Mouse (Mus musculus): Measurements from ENCODE around the gene Zbtb20. TPM values are rescaled to one million over a fixed set of nuclear protein-coding genes. Genes with fewer than 3 reads are reported as not detected.
A peak's percentile ranks its signal among the peaks of the same experiment; 100 is the strongest.

Gene Zbtb20
- polyA plus RNA-seq, 2 experiments: 0.40 to 2.2 TPM

GRCm38 (mm10) chr16:43572766-43573165 is 697.1 kb downstream of the Zbtb20 start:
- Histone ChIP-seq H3K9ac (replicated peaks) (no peak overlapping the region), H3K9me3 (ENCODE audit: control insufficient read depth, low read length) (no peaks in the 10 kb centered on the region), H3K4me2 (ENCODE audit: low read depth) (no peak overlapping the region), H3K4me3 (ENCODE audit: insufficient read depth in 1 of 2, low read depth in 2 of 2, low read length in 2 of 2) (no peak overlapping the region), H3K36me3 (replicated peaks; ENCODE audit: control insufficient read depth, insufficient read depth, low read depth) (no peaks in the 10 kb centered on the region), H3K27ac (no peak overlapping the region), H3K27me3 (ENCODE audit: control insufficient read depth, insufficient read depth, low read length) (no peaks in the 10 kb centered on the region), H3K4me1 (replicated peaks; ENCODE audit: control insufficient read depth in 2 of 2, insufficient read depth in 2 of 2, low read length in 1 of 2) (no peaks in the 10 kb centered on the region)
- ATAC-seq (ENCODE audit: insufficient read depth) (no peak), DNase-seq (ENCODE audit: low read depth in 3 of 3, low spot score in 3 of 3) (no peak)
- WGBS (ENCODE audit: insufficient replicate concordance): 69% methylated on average over 10 of the region's 10 CpGs
- TF ChIP-seq CTCF (IDR thresholded peaks at IDR 0.05; ENCODE audit: low read depth) (no peak), EP300 (IDR thresholded peaks at IDR 0.05; ENCODE audit: low read depth) (no peak)

- H3K36me3 ChIP-seq (replicated peaks; ENCODE audit: control insufficient read depth, insufficient read depth, low read depth): no peaks in the 10 kb centered on the region
- TF ChIP-seq CTCF (IDR thresholded peaks at IDR 0.05; ENCODE audit: low read depth) (no peak), EP300 (IDR thresholded peaks at IDR 0.05; ENCODE audit: low read depth) (no peak)
- H3K4me1 ChIP-seq (replicated peaks; ENCODE audit: control insufficient read depth in 2 of 2, insufficient read depth in 2 of 2, low read length in 1 of 2): no peaks in the 10 kb centered on the region
- H3K9me3 ChIP-seq (ENCODE audit: control insufficient read depth, low read length): no peaks in the 10 kb centered on the region
- DNase-seq (ENCODE audit: low read depth in 3 of 3, low spot score in 3 of 3) (no peak), ATAC-seq (ENCODE audit: insufficient read depth) (no peak)
- H3K27ac ChIP-seq: no peak overlapping the region
- 60% methylated on average over 14 of the region's 14 CpGs for WGBS (ENCODE audit: insufficient replicate concordance)
- H3K27me3 ChIP-seq (ENCODE audit: control insufficient read depth, insufficient read depth, low read length): no peaks in the 10 kb centered on the region
- no peak overlapping the region for H3K4me3 ChIP-seq (ENCODE audit: insufficient read depth in 1 of 2, low read depth in 2 of 2, low read length in 2 of 2)
- no peak overlapping the region for H3K9ac ChIP-seq (replicated peaks)
- H3K4me2 ChIP-seq (ENCODE audit: low read depth): no peak overlapping the region
Observed at GRCm38 (mm10) chr16:43573181-43573833, 697.6 kb downstream of the Zbtb20 start.

- Histone ChIP-seq H3K4me2 (ENCODE audit: low read depth) (no peak overlapping the region), H3K9ac (replicated peaks) (no peak overlapping the region), H3K9me3 (ENCODE audit: control insufficient read depth, low read length) (no peaks in the 10 kb centered on the region), H3K36me3 (replicated peaks; ENCODE audit: control insufficient read depth, insufficient read depth, low read depth) (no peaks in the 10 kb centered on the region), H3K4me3 (ENCODE audit: insufficient read depth in 1 of 2, low read depth in 2 of 2, low read length in 2 of 2) (no peak overlapping the region), H3K4me1 (replicated peaks; ENCODE audit: control insufficient read depth in 2 of 2, insufficient read depth in 2 of 2, low read length in 1 of 2) (no peaks in the 10 kb centered on the region), H3K27me3 (ENCODE audit: control insufficient read depth, insufficient read depth, low read length) (no peaks in the 10 kb centered on the region), H3K27ac (no peak overlapping the region)
- peak; percentile 43; the same call in 1 of the 2 replicates for ATAC-seq (ENCODE audit: insufficient read depth)
- 25% methylated on average over 7 of the region's 7 CpGs for WGBS (ENCODE audit: insufficient replicate concordance)
- DNase-seq (ENCODE audit: low read depth in 3 of 3, low spot score in 3 of 3): peak; percentile 10 to 17 (median 11)
- TF ChIP-seq EP300 (IDR thresholded peaks at IDR 0.05; ENCODE audit: low read depth) (no peak), CTCF (IDR thresholded peaks at IDR 0.05; ENCODE audit: low read depth) (peak; percentile 79)
Observed at GRCm38 (mm10) chr16:43574006-43574764, 698.5 kb downstream of the Zbtb20 start.

GRCm38 (mm10) chr16:43575066-43575465 is 699.4 kb downstream of the Zbtb20 start:
- Histone ChIP-seq H3K4me3 (ENCODE audit: insufficient read depth in 1 of 2, low read depth in 2 of 2, low read length in 2 of 2) (no peak overlapping the region), H3K27ac (no peak overlapping the region), H3K27me3 (ENCODE audit: control insufficient read depth, insufficient read depth, low read length) (no peaks in the 10 kb centered on the region), H3K36me3 (replicated peaks; ENCODE audit: control insufficient read depth, insufficient read depth, low read depth) (no peaks in the 10 kb centered on the region), H3K9me3 (ENCODE audit: control insufficient read depth, low read length) (no peaks in the 10 kb centered on the region), H3K4me1 (replicated peaks; ENCODE audit: control insufficient read depth in 2 of 2, insufficient read depth in 2 of 2, low read length in 1 of 2) (no peaks in the 10 kb centered on the region), H3K9ac (replicated peaks) (no peak overlapping the region), H3K4me2 (ENCODE audit: low read depth) (no peak overlapping the region)
- no peak for TF ChIP-seq CTCF (IDR thresholded peaks at IDR 0.05; ENCODE audit: low read depth)
- TF ChIP-seq EP300 (IDR thresholded peaks at IDR 0.05; ENCODE audit: low read depth): no peak
- ATAC-seq (ENCODE audit: insufficient read depth) (no peak), DNase-seq (ENCODE audit: low read depth in 3 of 3, low spot score in 3 of 3) (no peak)
- WGBS (ENCODE audit: insufficient replicate concordance): 49% methylated on average over 4 of the region's 4 CpGs

- Histone ChIP-seq H3K36me3 (replicated peaks; ENCODE audit: control insufficient read depth, insufficient read depth, low read depth) (no peaks in the 10 kb centered on the region), H3K4me1 (replicated peaks; ENCODE audit: control insufficient read depth in 2 of 2, insufficient read depth in 2 of 2, low read length in 1 of 2) (no peaks in the 10 kb centered on the region), H3K27ac (no peak overlapping the region), H3K27me3 (ENCODE audit: control insufficient read depth, insufficient read depth, low read length) (no peaks in the 10 kb centered on the region), H3K9ac (replicated peaks) (no peak overlapping the region), H3K4me2 (ENCODE audit: low read depth) (no peak overlapping the region), H3K9me3 (ENCODE audit: control insufficient read depth, low read length) (no peaks in the 10 kb centered on the region), H3K4me3 (ENCODE audit: insufficient read depth in 1 of 2, low read depth in 2 of 2, low read length in 2 of 2) (no peak overlapping the region)
- DNase-seq (ENCODE audit: low read depth in 3 of 3, low spot score in 3 of 3) (no peak), ATAC-seq (ENCODE audit: insufficient read depth) (no peak)
- 41% methylated on average over 9 of the region's 9 CpGs for WGBS (ENCODE audit: insufficient replicate concordance)
- no peak for TF ChIP-seq CTCF (IDR thresholded peaks at IDR 0.05; ENCODE audit: low read depth)
- no peak for TF ChIP-seq EP300 (IDR thresholded peaks at IDR 0.05; ENCODE audit: low read depth)
Observed at GRCm38 (mm10) chr16:43575507-43575906, 699.8 kb downstream of the Zbtb20 start.

Measured in liver, embryonic 14.5 days (tissue).